Mouse (Mus musculus): ENCODE results near the gene Whrn.

- TF ChIP-seq CTCF (IDR thresholded peaks at IDR 0.05) (no peak), POLR2A (IDR thresholded peaks at IDR 0.05; ENCODE audit: insufficient read depth, low read depth, low read length) (no peak)
Observed at GRCm38 (mm10) chr4:63487256-63487655, 8.5 kb downstream of the Whrn start.

All from heart, adult 2 months (tissue).